Mouse (Mus musculus): ENCODE measurements at regions not wholly inside any gene's neighbourhood (a gene's known extent, or its start where the extent isn't known, plus 50 kb on each side); places are given as distances from the start of the nearest gene placed in this dataset.

GRCm38 (mm10) chr4:131591456-131591855 lies 246.6 kb downstream of the Ptpru start:
- Histone ChIP-seq H3K4me1 (no peaks in the 10 kb centered on the region), H3K9me3 (replicated peaks) (no peaks in the 10 kb centered on the region), H3K4me2 (replicated peaks) (no peak overlapping the region), H3K36me3 (no peaks in the 10 kb centered on the region), H3K9ac (no peak overlapping the region), H3K4me3 (replicated peaks) (no peak overlapping the region), H3K27me3 (no peaks in the 10 kb centered on the region), H3K27ac (replicated peaks) (no peak overlapping the region)
- ATAC-seq (ENCODE audit: insufficient number of reproducible peaks, low FRiP score, low TSS enrichment, low read depth) = no peak
- 82% methylated on average over 5 of the region's 5 CpGs for WGBS

DNA sequence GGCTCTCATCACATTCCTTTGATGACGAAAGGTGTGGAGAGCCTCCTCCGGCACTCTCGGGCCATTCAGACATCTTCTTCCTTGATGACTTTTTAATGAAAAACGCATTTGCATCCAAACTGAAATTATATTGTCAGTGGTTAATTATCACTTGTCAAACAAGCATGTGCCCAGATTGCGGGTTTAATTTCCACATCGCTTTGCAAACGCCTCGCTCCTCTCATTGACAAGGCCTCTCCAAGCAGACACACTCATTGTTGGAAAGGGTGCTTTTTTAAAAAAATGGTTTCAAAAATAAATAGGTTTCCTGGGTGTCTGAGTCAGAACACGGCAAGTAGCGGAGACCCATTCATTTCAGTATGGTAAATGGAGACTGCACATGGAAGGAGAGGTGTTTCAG lies 240.1 kb downstream of the Ptpru start:
- no peaks in the 10 kb centered on the region for H3K4me1 ChIP-seq
- no peak overlapping the region for H3K9ac ChIP-seq
- H3K27me3 ChIP-seq = no peaks in the 10 kb centered on the region
- H3K4me3 ChIP-seq (replicated peaks) = no peak overlapping the region
- H3K4me2 ChIP-seq (replicated peaks) = no peak overlapping the region
- 90% methylated on average over 10 of the region's 10 CpGs for WGBS
- H3K9me3 ChIP-seq (replicated peaks) = no peaks in the 10 kb centered on the region
- ATAC-seq (ENCODE audit: insufficient number of reproducible peaks, low FRiP score, low TSS enrichment, low read depth) = no peak
- no peaks in the 10 kb centered on the region for H3K36me3 ChIP-seq
- H3K27ac ChIP-seq (replicated peaks) = no peak overlapping the region

DNA sequence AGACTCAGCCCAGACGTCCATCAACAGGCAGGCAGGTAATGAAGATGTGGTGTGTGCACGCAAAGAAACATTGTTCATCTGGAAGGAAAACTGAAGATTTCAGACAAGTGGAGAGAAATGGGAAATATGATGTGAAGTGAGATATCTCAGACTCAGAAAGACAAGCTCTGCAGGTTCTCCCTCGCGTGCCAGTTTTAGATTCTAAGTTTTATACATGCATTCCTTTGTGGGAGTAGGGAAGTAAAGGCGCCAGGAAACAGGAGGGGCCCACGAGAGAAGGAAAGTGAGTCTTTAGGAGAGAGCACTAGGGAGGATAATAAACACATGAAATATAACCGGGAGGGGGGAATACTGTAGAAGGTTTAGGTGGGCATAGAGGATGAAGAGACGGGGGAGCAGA lies 223.7 kb downstream of the Ptpru start:
- Histone ChIP-seq H3K27me3 (no peaks in the 10 kb centered on the region), H3K4me2 (replicated peaks) (no peak overlapping the region), H3K4me3 (replicated peaks) (no peak overlapping the region), H3K36me3 (no peaks in the 10 kb centered on the region), H3K27ac (replicated peaks) (no peak overlapping the region), H3K9ac (no peak overlapping the region), H3K9me3 (replicated peaks) (no peaks in the 10 kb centered on the region), H3K4me1 (no peaks in the 10 kb centered on the region)
- WGBS = 64% methylated on average over 8 of the region's 8 CpGs
- no peak for ATAC-seq (ENCODE audit: insufficient number of reproducible peaks, low FRiP score, low TSS enrichment, low read depth)

DNA sequence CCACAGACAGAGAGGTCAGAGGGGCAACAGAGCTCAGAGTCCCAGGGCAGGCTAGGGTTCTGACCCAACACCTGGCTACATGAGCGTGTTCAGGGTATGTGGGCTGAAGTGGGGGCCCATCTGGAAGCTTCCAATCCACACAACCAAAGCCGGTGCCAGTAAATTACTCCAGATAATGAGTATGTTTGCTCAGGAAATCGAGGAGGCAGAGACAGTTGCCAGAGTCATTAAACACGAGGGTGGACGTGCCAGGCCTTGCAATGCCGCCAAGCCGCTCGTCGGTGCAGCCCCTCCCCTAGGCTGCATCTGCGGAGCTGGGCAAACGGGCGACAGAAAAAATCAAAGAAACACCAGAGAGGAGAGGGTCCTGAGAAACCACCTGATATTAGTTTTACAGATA lies 222.5 kb downstream of the Ptpru start:
- ATAC-seq (ENCODE audit: insufficient number of reproducible peaks, low FRiP score, low TSS enrichment, low read depth) = no peak
- no peak overlapping the region for H3K9ac ChIP-seq
- WGBS = 61% methylated on average over 12 of the region's 12 CpGs

DNA sequence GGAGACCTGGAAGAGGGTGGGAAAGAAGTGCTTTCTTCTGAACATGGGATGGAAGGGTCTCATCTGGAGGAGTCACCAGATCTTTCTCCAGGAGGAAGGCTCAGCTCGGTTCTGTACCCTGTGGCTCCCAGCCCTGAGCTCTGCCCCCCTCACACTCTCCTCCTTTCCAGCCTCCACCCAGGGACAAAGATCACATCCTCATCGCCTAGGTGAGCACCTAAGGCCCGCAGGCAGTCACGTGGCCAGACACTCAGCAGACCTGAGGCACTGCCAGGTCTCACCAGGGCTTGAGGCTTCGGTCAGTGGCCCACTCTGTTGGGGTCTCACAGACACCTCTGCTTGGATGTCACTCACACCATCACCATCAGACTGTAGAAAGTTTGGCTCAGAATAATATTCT lies 200.0 kb downstream of the Ptpru start:
- WGBS = 71% methylated on average over 5 of the region's 5 CpGs
- no peaks in the 10 kb centered on the region for H3K36me3 ChIP-seq
- no peaks in the 10 kb centered on the region for H3K9me3 ChIP-seq (replicated peaks)
- no peak overlapping the region for H3K9ac ChIP-seq
- no peak overlapping the region for H3K4me3 ChIP-seq (replicated peaks)
- no peaks in the 10 kb centered on the region; the same call in 1 of the 2 replicates for H3K27me3 ChIP-seq
- no peak overlapping the region for H3K27ac ChIP-seq (replicated peaks)
- H3K4me2 ChIP-seq (replicated peaks) = no peak overlapping the region
- H3K4me1 ChIP-seq = no peaks in the 10 kb centered on the region
- ATAC-seq (ENCODE audit: insufficient number of reproducible peaks, low FRiP score, low TSS enrichment, low read depth) = no peak

More for the DNA sequence above, 222.5 kb downstream of the Ptpru start:
- no peaks in the 10 kb centered on the region for H3K9me3 ChIP-seq (replicated peaks)
- no peaks in the 10 kb centered on the region for H3K36me3 ChIP-seq
- H3K27me3 ChIP-seq = no peaks in the 10 kb centered on the region
- H3K4me3 ChIP-seq (replicated peaks) = no peak overlapping the region
- H3K4me2 ChIP-seq (replicated peaks) = no peak overlapping the region
- no peak overlapping the region for H3K27ac ChIP-seq (replicated peaks)
- no peaks in the 10 kb centered on the region for H3K4me1 ChIP-seq

- no peaks in the 10 kb centered on the region for H3K27me3 ChIP-seq
- no peak for ATAC-seq (ENCODE audit: insufficient number of reproducible peaks, low FRiP score, low TSS enrichment, low read depth)
Observed at GRCm38 (mm10) chr4:131656034-131656433, 182.1 kb downstream of the Ptpru start.

DNA sequence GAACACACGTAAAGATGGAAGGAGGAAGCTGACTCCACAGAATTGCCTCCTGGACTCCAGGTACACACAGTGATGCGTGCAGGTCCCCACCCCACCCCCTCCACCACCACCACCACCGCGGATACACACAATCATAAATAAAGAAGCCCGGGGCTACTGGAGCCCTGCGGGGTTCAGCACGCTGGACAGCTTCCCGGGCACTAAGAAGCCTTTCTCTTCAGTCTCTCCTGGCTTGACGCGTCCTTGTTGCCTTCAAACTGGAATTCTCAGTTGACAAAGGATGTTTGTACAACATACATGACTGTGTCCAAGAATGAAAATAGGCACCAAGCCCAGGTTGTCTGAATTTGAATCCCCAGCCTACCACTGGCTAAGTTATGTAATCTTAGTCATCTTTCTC lies 180.2 kb downstream of the Ptpru start:
- WGBS = 21% methylated on average over 10 of the region's 10 CpGs
- Histone ChIP-seq H3K4me3 (replicated peaks) (no peak overlapping the region), H3K9ac (no peak overlapping the region), H3K4me2 (replicated peaks) (no peak overlapping the region), H3K4me1 (no peaks in the 10 kb centered on the region), H3K27ac (replicated peaks) (no peak overlapping the region), H3K36me3 (no peaks in the 10 kb centered on the region), H3K27me3 (no peaks in the 10 kb centered on the region), H3K9me3 (replicated peaks) (no peaks in the 10 kb centered on the region)
- ATAC-seq (ENCODE audit: insufficient number of reproducible peaks, low FRiP score, low TSS enrichment, low read depth) = no peak

More at GRCm38 (mm10) chr4:131656034-131656433, 182.1 kb downstream of the Ptpru start:
- Histone ChIP-seq H3K9ac (no peak overlapping the region), H3K4me1 (no peaks in the 10 kb centered on the region), H3K4me3 (replicated peaks) (no peak overlapping the region), H3K4me2 (replicated peaks) (no peak overlapping the region), H3K36me3 (no peaks in the 10 kb centered on the region), H3K9me3 (replicated peaks) (no peaks in the 10 kb centered on the region), H3K27ac (replicated peaks) (no peak overlapping the region)
- WGBS = 62% methylated on average over 8 of the region's 8 CpGs

DNA sequence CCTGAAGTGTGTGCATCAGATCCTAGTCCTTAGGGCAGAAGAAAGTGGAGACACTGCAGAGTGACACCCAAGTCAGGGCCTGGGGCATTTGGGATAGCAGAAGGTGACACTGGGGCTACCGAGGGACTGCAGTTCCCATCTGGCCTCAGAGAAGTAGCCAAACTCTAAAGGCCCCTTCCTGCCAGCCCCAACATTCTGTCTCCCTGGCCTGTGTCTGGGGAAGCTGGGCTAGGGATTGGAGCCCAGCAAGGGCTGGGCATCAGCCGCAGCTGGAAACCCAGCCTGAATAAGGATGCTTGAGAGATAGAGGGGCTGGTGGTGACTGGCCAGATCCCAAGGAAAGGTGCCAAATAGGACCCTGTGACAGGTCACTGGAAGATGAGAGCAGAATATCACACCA lies 177.2 kb downstream of the Ptpru start:
- no peak for ATAC-seq (ENCODE audit: insufficient number of reproducible peaks, low FRiP score, low TSS enrichment, low read depth)
- no peak overlapping the region for H3K9ac ChIP-seq
- H3K9me3 ChIP-seq (replicated peaks) = no peaks in the 10 kb centered on the region
- no peaks in the 10 kb centered on the region for H3K27me3 ChIP-seq
- no peaks in the 10 kb centered on the region for H3K36me3 ChIP-seq
- no peak overlapping the region for H3K4me3 ChIP-seq (replicated peaks)
- no peaks in the 10 kb centered on the region for H3K4me1 ChIP-seq
- H3K4me2 ChIP-seq (replicated peaks) = no peak overlapping the region
- no peak overlapping the region for H3K27ac ChIP-seq (replicated peaks)
- WGBS = 84% methylated on average over 2 of the region's 2 CpGs

DNA sequence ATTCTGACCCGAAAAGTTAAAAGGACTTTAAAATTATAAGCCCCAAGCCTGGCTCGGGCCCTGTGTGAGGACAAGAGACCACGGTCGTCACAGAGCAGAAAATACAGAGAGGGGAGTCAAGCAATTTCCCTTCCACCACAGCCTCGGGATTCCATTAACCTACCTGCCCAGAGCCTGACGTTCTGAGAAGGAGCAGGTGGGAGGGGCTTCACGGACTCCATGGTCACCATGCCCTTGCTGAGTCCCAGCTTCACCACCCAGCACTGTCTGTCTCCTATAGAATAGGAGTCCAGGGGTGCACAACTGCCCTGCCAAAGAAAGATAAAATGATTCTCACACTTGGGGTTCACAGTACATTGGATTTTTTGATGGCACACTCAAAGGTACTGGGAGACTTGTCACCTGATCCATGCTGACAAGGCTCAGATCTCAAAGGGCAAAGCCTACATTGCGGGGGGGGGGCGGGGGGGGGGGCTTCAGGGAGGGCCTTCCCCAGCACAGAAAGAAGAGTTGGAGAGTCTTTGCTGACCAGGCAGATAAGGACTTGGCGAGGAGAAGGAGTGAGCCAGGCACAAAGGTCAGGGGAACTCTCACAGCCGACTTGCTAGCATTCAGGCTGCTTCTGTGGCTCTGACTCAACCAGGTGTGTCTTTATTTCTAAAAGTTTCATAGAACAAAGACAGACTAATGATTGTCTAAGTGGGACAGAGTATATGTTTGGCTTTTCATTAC lies 166.1 kb downstream of the Ptpru start:
- Histone ChIP-seq H3K4me3 (replicated peaks) (no peak overlapping the region), H3K4me1 (no peaks in the 10 kb centered on the region), H3K36me3 (no peaks in the 10 kb centered on the region), H3K27me3 (no peaks in the 10 kb centered on the region), H3K27ac (replicated peaks) (no peak overlapping the region), H3K9ac (no peak overlapping the region), H3K4me2 (replicated peaks) (no peak overlapping the region), H3K9me3 (replicated peaks) (no peaks in the 10 kb centered on the region)
- ATAC-seq (ENCODE audit: insufficient number of reproducible peaks, low FRiP score, low TSS enrichment, low read depth) = no peak
- 50% methylated on average over 11 of the region's 11 CpGs for WGBS

DNA sequence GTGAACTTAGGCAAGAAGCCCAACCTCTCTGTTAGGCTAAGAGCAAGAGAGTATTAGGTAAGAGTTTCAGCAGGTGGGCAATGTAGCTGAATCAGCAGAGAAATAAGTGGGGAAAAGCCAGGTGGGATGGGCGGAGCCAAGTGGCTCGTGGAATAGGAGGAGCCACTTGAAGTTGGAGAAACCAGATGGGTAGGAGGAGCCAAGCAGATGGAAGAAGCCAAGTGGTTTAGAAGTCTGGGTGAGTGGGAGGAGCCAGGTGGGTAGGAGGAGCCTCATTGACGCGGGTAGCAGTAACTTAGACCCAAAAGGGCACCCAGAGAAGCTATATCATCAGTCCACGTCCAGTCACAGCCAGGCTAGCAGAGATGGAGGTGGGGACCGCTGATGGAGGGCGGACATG lies 160.1 kb downstream of the Ptpru start:
- no peak overlapping the region for H3K9ac ChIP-seq

DNA sequence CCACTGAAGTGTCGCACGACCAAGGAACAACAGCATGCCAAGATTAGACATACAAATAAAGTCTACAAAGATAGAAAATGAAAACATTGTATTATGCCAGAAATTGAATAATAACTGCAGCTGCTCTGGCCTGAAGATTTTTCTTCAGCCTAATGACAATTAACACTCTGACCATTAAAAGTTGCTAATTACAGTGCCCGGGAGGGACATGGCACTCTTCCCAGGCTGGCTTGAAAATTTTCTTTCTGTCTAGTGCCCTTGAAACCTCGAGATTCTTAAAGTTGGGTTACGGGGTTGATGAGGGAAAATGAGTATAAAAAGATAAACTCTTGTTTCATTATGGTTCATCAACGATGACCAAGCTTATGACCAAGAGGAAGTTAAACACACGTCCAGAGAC lies 154.9 kb downstream of the Ptpru start:
- no peaks in the 10 kb centered on the region for H3K27me3 ChIP-seq
- H3K4me3 ChIP-seq (replicated peaks) = no peak overlapping the region
- no peak overlapping the region for H3K27ac ChIP-seq (replicated peaks)
- no peak overlapping the region for H3K9ac ChIP-seq
- WGBS = 71% methylated on average over 7 of the region's 7 CpGs
- no peak overlapping the region for H3K4me2 ChIP-seq (replicated peaks)
- no peaks in the 10 kb centered on the region for H3K36me3 ChIP-seq
- no peaks in the 10 kb centered on the region for H3K9me3 ChIP-seq (replicated peaks)
- ATAC-seq (ENCODE audit: insufficient number of reproducible peaks, low FRiP score, low TSS enrichment, low read depth) = no peak
- peaks cover 6% of the 10 kb centered on the region; the same call in 1 of the 2 replicates for H3K4me1 ChIP-seq

More for the DNA sequence above, 160.1 kb downstream of the Ptpru start:
- no peak for ATAC-seq (ENCODE audit: insufficient number of reproducible peaks, low FRiP score, low TSS enrichment, low read depth)
- no peak overlapping the region for H3K4me3 ChIP-seq (replicated peaks)
- H3K27me3 ChIP-seq = no peaks in the 10 kb centered on the region
- H3K4me2 ChIP-seq (replicated peaks) = no peak overlapping the region
- no peaks in the 10 kb centered on the region for H3K4me1 ChIP-seq
- H3K9me3 ChIP-seq (replicated peaks) = no peaks in the 10 kb centered on the region
- no peak overlapping the region for H3K27ac ChIP-seq (replicated peaks)
- H3K36me3 ChIP-seq = no peaks in the 10 kb centered on the region
- WGBS = 85% methylated on average over 7 of the region's 7 CpGs

GRCm38 (mm10) chr4:131685544-131685943 lies 152.5 kb downstream of the Ptpru start:
- H3K9me3 ChIP-seq (replicated peaks) = no peaks in the 10 kb centered on the region
- ATAC-seq (ENCODE audit: insufficient number of reproducible peaks, low FRiP score, low TSS enrichment, low read depth) = no peak
- H3K4me3 ChIP-seq (replicated peaks) = no peak overlapping the region
- peaks cover 6% of the 10 kb centered on the region; the same call in 1 of the 2 replicates for H3K4me1 ChIP-seq
- no peaks in the 10 kb centered on the region for H3K36me3 ChIP-seq
- H3K9ac ChIP-seq = no peak overlapping the region
- no peak overlapping the region for H3K4me2 ChIP-seq (replicated peaks)
- WGBS = 83% methylated on average over 4 of the region's 4 CpGs
- H3K27me3 ChIP-seq = no peaks in the 10 kb centered on the region
- H3K27ac ChIP-seq (replicated peaks) = no peak overlapping the region; the same call in 1 of the 2 replicates
